Mouse (Mus musculus) erythroblast, embryonic 14.5 days (primary cell): ENCODE measurements at regions not wholly inside any gene's neighbourhood (a gene's known extent, or its start where the extent isn't known, plus 50 kb on each side); places are given as distances from the start of the nearest gene placed in this dataset.

Experiments used
- GATA1 ChIP-seq: IDR thresholded peaks from 2 replicates; pipeline ENCODE4 v1.6.1; 2012; ENCODE audit warnings: low read length, inconsistent platforms, mixed read lengths
- TAL1 ChIP-seq: IDR thresholded peaks from 3 replicates; pipeline ENCODE4 v1.6.1; 2012; ENCODE audit warnings: low read length, inconsistent platforms, mixed read lengths

- TF ChIP-seq TAL1 (no peak), GATA1 (no peak)
Observed at GRCm38 (mm10) chr3:41353021-41353420, 202.5 kb upstream of the Jade1 start.
